Mouse (Mus musculus): ENCODE results near the gene Nog. TPM values are rescaled to one million over a fixed set of nuclear protein-coding genes. Genes with fewer than 3 reads are reported as not detected.

The Nog gene
- total RNA-seq (2014; rRNA removed; ENCODE audit: low replicate concordance) (0.85 TPM in 1 of 2 replicates, not detected in the other), polyA plus RNA-seq (2015; fragmentation: Nextera tagmentation; extraction: Ambion mirVana) (0.14 TPM in 1 of 2 replicates, not detected in the other)

GRCm38 (mm10) chr11:89302056-89302815 is at the start of gene Nog:
Gene Nog (minus strand): TSS chr11:89302332.
- Histone ChIP-seq H3K27ac (ENCODE audit: low read depth) (no peak within 1 kb of the TSS), H3K4me3 (ENCODE audit: low read depth, low read length) (peak within 1 kb of the TSS; percentile 68), H3K4me1 (ENCODE audit: control insufficient read depth, insufficient read depth) (peaks cover 10% of the 10 kb centered on the region; the same call in 1 of the 2 replicates), H3K9ac (replicated peaks; ENCODE audit: low read depth, low read length) (peak within 1 kb of the TSS; percentile 25), H3K27me3 (ENCODE audit: control insufficient read depth, insufficient read depth, low read length) (peaks cover 49% of the 10 kb centered on the region), H3K9me3 (replicated peaks; ENCODE audit: control insufficient read depth, low read length) (no peaks in the 10 kb centered on the region), H3K4me2 (ENCODE audit: low read depth, low read length) (peak within 1 kb of the TSS; percentile 76), H3K36me3 (replicated peaks; ENCODE audit: control insufficient read depth, insufficient read depth, low read length) (no peaks in the 10 kb centered on the region)
- no peak for TF ChIP-seq EP300 (IDR thresholded peaks at IDR 0.05; ENCODE audit: low read depth)
- TF ChIP-seq CTCF (IDR thresholded peaks at IDR 0.05; ENCODE audit: low read depth) = no peak
- DNase-seq (ENCODE audit: low spot score) (peak; percentile 20), ATAC-seq (ENCODE audit: insufficient read depth, low read depth) (peak; percentile 42)
- under 1% methylated on average over 84 of the region's 97 CpGs for WGBS

GRCm38 (mm10) chr11:89340238-89340637 is 38.1 kb upstream of the Nog start:
- 31% methylated on average over 12 of the region's 12 CpGs for WGBS
- H3K9me3 ChIP-seq (replicated peaks; ENCODE audit: control insufficient read depth, low read length) = no peaks in the 10 kb centered on the region
- ATAC-seq (ENCODE audit: insufficient read depth, low read depth) (no peak), DNase-seq (ENCODE audit: low spot score) (no peak)
- no peak overlapping the region for H3K27ac ChIP-seq (ENCODE audit: low read depth)
- TF ChIP-seq EP300 (IDR thresholded peaks at IDR 0.05; ENCODE audit: low read depth) (no peak), CTCF (IDR thresholded peaks at IDR 0.05; ENCODE audit: low read depth) (no peak)
- no peak overlapping the region for H3K4me2 ChIP-seq (ENCODE audit: low read depth, low read length)
- H3K36me3 ChIP-seq (replicated peaks; ENCODE audit: control insufficient read depth, insufficient read depth, low read length) = no peaks in the 10 kb centered on the region
- H3K4me1 ChIP-seq (ENCODE audit: control insufficient read depth, insufficient read depth) = no peaks in the 10 kb centered on the region
- H3K27me3 ChIP-seq (ENCODE audit: control insufficient read depth, insufficient read depth, low read length) = no peaks in the 10 kb centered on the region
- H3K4me3 ChIP-seq (ENCODE audit: low read depth, low read length) = no peak overlapping the region
- H3K9ac ChIP-seq (replicated peaks; ENCODE audit: low read depth, low read length) = no peak overlapping the region

GRCm38 (mm10) chr11:89339783-89340182 is 37.7 kb upstream of the Nog start:
- Histone ChIP-seq H3K9ac (replicated peaks; ENCODE audit: low read depth, low read length) (no peak overlapping the region), H3K9me3 (replicated peaks; ENCODE audit: control insufficient read depth, low read length) (no peaks in the 10 kb centered on the region), H3K4me3 (ENCODE audit: low read depth, low read length) (no peak overlapping the region), H3K27ac (ENCODE audit: low read depth) (no peak overlapping the region), H3K27me3 (ENCODE audit: control insufficient read depth, insufficient read depth, low read length) (no peaks in the 10 kb centered on the region), H3K4me1 (ENCODE audit: control insufficient read depth, insufficient read depth) (no peaks in the 10 kb centered on the region), H3K36me3 (replicated peaks; ENCODE audit: control insufficient read depth, insufficient read depth, low read length) (no peaks in the 10 kb centered on the region), H3K4me2 (ENCODE audit: low read depth, low read length) (no peak overlapping the region)
- ATAC-seq (ENCODE audit: insufficient read depth, low read depth) (no peak), DNase-seq (ENCODE audit: low spot score) (no peak)
- TF ChIP-seq CTCF (IDR thresholded peaks at IDR 0.05; ENCODE audit: low read depth) (no peak), EP300 (IDR thresholded peaks at IDR 0.05; ENCODE audit: low read depth) (no peak)
- 62% methylated on average over 8 of the region's 8 CpGs for WGBS

- no peak overlapping the region for H3K9ac ChIP-seq (replicated peaks; ENCODE audit: low read depth, low read length)
- DNase-seq (ENCODE audit: low spot score) (no peak), ATAC-seq (ENCODE audit: insufficient read depth, low read depth) (no peak)
- H3K9me3 ChIP-seq (replicated peaks; ENCODE audit: control insufficient read depth, low read length) = no peaks in the 10 kb centered on the region
- H3K27me3 ChIP-seq (ENCODE audit: control insufficient read depth, insufficient read depth, low read length) = no peaks in the 10 kb centered on the region
- H3K4me1 ChIP-seq (ENCODE audit: control insufficient read depth, insufficient read depth) = no peaks in the 10 kb centered on the region
- H3K27ac ChIP-seq (ENCODE audit: low read depth) = no peak overlapping the region
- H3K36me3 ChIP-seq (replicated peaks; ENCODE audit: control insufficient read depth, insufficient read depth, low read length) = no peaks in the 10 kb centered on the region
- no peak overlapping the region for H3K4me3 ChIP-seq (ENCODE audit: low read depth, low read length)
- no peak overlapping the region for H3K4me2 ChIP-seq (ENCODE audit: low read depth, low read length)
- TF ChIP-seq CTCF (IDR thresholded peaks at IDR 0.05; ENCODE audit: low read depth) (no peak), EP300 (IDR thresholded peaks at IDR 0.05; ENCODE audit: low read depth) (no peak)
Measured at GRCm38 (mm10) chr11:89337910-89338309, 35.8 kb upstream of the Nog start.

- WGBS = 63% methylated on average over 11 of the region's 11 CpGs
Measured at GRCm38 (mm10) chr11:89327089-89327881, 25.2 kb upstream of the Nog start.

More at GRCm38 (mm10) chr11:89327089-89327881, 25.2 kb upstream of the Nog start:
- Histone ChIP-seq H3K27me3 (ENCODE audit: control insufficient read depth, insufficient read depth, low read length) (no peaks in the 10 kb centered on the region), H3K4me3 (ENCODE audit: low read depth, low read length) (no peak overlapping the region), H3K27ac (ENCODE audit: low read depth) (no peak overlapping the region), H3K4me1 (ENCODE audit: control insufficient read depth, insufficient read depth) (no peaks in the 10 kb centered on the region), H3K9ac (replicated peaks; ENCODE audit: low read depth, low read length) (no peak overlapping the region), H3K4me2 (ENCODE audit: low read depth, low read length) (no peak overlapping the region), H3K36me3 (replicated peaks; ENCODE audit: control insufficient read depth, insufficient read depth, low read length) (no peaks in the 10 kb centered on the region), H3K9me3 (replicated peaks; ENCODE audit: control insufficient read depth, low read length) (no peaks in the 10 kb centered on the region)
- DNase-seq (ENCODE audit: low spot score) = no peak
- no peak for TF ChIP-seq EP300 (IDR thresholded peaks at IDR 0.05; ENCODE audit: low read depth)
- no peak for TF ChIP-seq CTCF (IDR thresholded peaks at IDR 0.05; ENCODE audit: low read depth)
- ATAC-seq (ENCODE audit: insufficient read depth, low read depth) = no peak

Data from heart, postnatal 0 days (tissue).